Mouse (Mus musculus): ENCODE results near the gene Agtpbp1. TPM values are rescaled to one million over a fixed set of nuclear protein-coding genes. Genes with fewer than 3 reads are reported as not detected.
A peak's percentile ranks its signal among the peaks of the same experiment; 100 is the strongest.

Agtpbp1 gene
- polyA plus RNA-seq, 1 experiment from 2014 or later = 16.3 TPM

- Histone ChIP-seq H3K4me1 (no peaks in the 10 kb centered on the region), H3K9ac (no peak overlapping the region), H3K4me3 (replicated peaks) (no peak overlapping the region), H3K27ac (replicated peaks) (no peak overlapping the region), H3K36me3 (peaks cover 14% of the 10 kb centered on the region), H3K27me3 (no peaks in the 10 kb centered on the region), H3K4me2 (replicated peaks) (no peak overlapping the region), H3K9me3 (replicated peaks) (no peaks in the 10 kb centered on the region)
- WGBS = 66% methylated on average over 2 of the region's 2 CpGs
- no peak for ATAC-seq (ENCODE audit: insufficient number of reproducible peaks, low FRiP score, low TSS enrichment, low read depth)
Measured at GRCm38 (mm10) chr13:59531203-59531602, 53.8 kb downstream of the Agtpbp1 start.

GRCm38 (mm10) chr13:59530491-59530890, 54.5 kb downstream of the Agtpbp1 start:
- Histone ChIP-seq H3K4me1 (no peaks in the 10 kb centered on the region), H3K9ac (no peak overlapping the region), H3K27me3 (no peaks in the 10 kb centered on the region), H3K4me3 (replicated peaks) (no peak overlapping the region), H3K27ac (replicated peaks) (no peak overlapping the region), H3K36me3 (peaks cover 14% of the 10 kb centered on the region), H3K9me3 (replicated peaks) (no peaks in the 10 kb centered on the region), H3K4me2 (replicated peaks) (no peak overlapping the region)
- 93% methylated on average over 8 of the region's 8 CpGs for WGBS
- ATAC-seq (ENCODE audit: insufficient number of reproducible peaks, low FRiP score, low TSS enrichment, low read depth) = no peak

GRCm38 (mm10) chr13:59521271-59522064, 63.6 kb downstream of the Agtpbp1 start:
- WGBS = 69% methylated on average over 11 of the region's 11 CpGs
- H3K4me3 ChIP-seq (replicated peaks) = no peak overlapping the region
- no peaks in the 10 kb centered on the region for H3K9me3 ChIP-seq (replicated peaks)
- no peaks in the 10 kb centered on the region for H3K27me3 ChIP-seq
- H3K4me1 ChIP-seq = no peaks in the 10 kb centered on the region
- H3K4me2 ChIP-seq (replicated peaks) = no peak overlapping the region
- H3K27ac ChIP-seq (replicated peaks) = no peak overlapping the region
- no peak for ATAC-seq (ENCODE audit: insufficient number of reproducible peaks, low FRiP score, low TSS enrichment, low read depth)
- H3K9ac ChIP-seq = no peak overlapping the region
- H3K36me3 ChIP-seq = peaks cover 15% of the 10 kb centered on the region; the same call in 1 of the 2 replicates

GRCm38 (mm10) chr13:59520834-59521233, 64.2 kb downstream of the Agtpbp1 start:
- Histone ChIP-seq H3K4me1 (no peaks in the 10 kb centered on the region), H3K27ac (replicated peaks) (no peak overlapping the region), H3K4me2 (replicated peaks) (no peak overlapping the region), H3K27me3 (no peaks in the 10 kb centered on the region), H3K9me3 (replicated peaks) (no peaks in the 10 kb centered on the region), H3K36me3 (peaks cover 13% of the 10 kb centered on the region; the same call in 1 of the 2 replicates), H3K4me3 (replicated peaks) (no peak overlapping the region), H3K9ac (no peak overlapping the region)
- WGBS = 83% methylated on average over 2 of the region's 2 CpGs
- ATAC-seq (ENCODE audit: insufficient number of reproducible peaks, low FRiP score, low TSS enrichment, low read depth) = no peak

GRCm38 (mm10) chr13:59519479-59519878, 65.5 kb downstream of the Agtpbp1 start:
- Histone ChIP-seq H3K27me3 (no peaks in the 10 kb centered on the region), H3K4me2 (replicated peaks) (no peak overlapping the region), H3K9ac (no peak overlapping the region), H3K36me3 (peaks cover 12% of the 10 kb centered on the region; the same call in 1 of the 2 replicates), H3K4me1 (no peaks in the 10 kb centered on the region), H3K9me3 (replicated peaks) (no peaks in the 10 kb centered on the region), H3K27ac (replicated peaks) (no peak overlapping the region), H3K4me3 (replicated peaks) (no peak overlapping the region)
- WGBS = 78% methylated on average over 6 of the region's 6 CpGs
- ATAC-seq (ENCODE audit: insufficient number of reproducible peaks, low FRiP score, low TSS enrichment, low read depth) = no peak

GRCm38 (mm10) chr13:59518016-59518415, 67.0 kb downstream of the Agtpbp1 start:
- no peak for ATAC-seq (ENCODE audit: insufficient number of reproducible peaks, low FRiP score, low TSS enrichment, low read depth)
- H3K27me3 ChIP-seq = no peaks in the 10 kb centered on the region
- H3K4me2 ChIP-seq (replicated peaks) = no peak overlapping the region
- H3K9ac ChIP-seq = no peak overlapping the region
- no peaks in the 10 kb centered on the region for H3K4me1 ChIP-seq
- WGBS = 79% methylated on average over 4 of the region's 4 CpGs
- H3K4me3 ChIP-seq (replicated peaks) = no peak overlapping the region
- peaks cover 11% of the 10 kb centered on the region; the same call in 1 of the 2 replicates for H3K36me3 ChIP-seq
- H3K9me3 ChIP-seq (replicated peaks) = no peaks in the 10 kb centered on the region
- H3K27ac ChIP-seq (replicated peaks) = no peak overlapping the region

GRCm38 (mm10) chr13:59515074-59515473, 70.0 kb downstream of the Agtpbp1 start:
- Histone ChIP-seq H3K4me2 (replicated peaks) (no peak overlapping the region), H3K27ac (replicated peaks) (no peak overlapping the region), H3K4me1 (no peaks in the 10 kb centered on the region), H3K9ac (no peak overlapping the region), H3K27me3 (no peaks in the 10 kb centered on the region), H3K4me3 (replicated peaks) (no peak overlapping the region), H3K9me3 (replicated peaks) (no peaks in the 10 kb centered on the region), H3K36me3 (peaks cover 16% of the 10 kb centered on the region)
- WGBS = 24% methylated on average over 7 of the region's 7 CpGs
- no peak for ATAC-seq (ENCODE audit: insufficient number of reproducible peaks, low FRiP score, low TSS enrichment, low read depth)

GRCm38 (mm10) chr13:59509644-59510366, 75.2 kb downstream of the Agtpbp1 start:
- Histone ChIP-seq H3K4me1 (peaks cover 5% of the 10 kb centered on the region; the same call in 1 of the 2 replicates), H3K9ac (no peak overlapping the region), H3K4me2 (replicated peaks) (no peak overlapping the region), H3K9me3 (replicated peaks) (no peaks in the 10 kb centered on the region), H3K4me3 (replicated peaks) (no peak overlapping the region), H3K36me3 (peaks cover 14% of the 10 kb centered on the region), H3K27ac (replicated peaks) (peak overlapping the region; percentile 22; the same call in 1 of the 2 replicates), H3K27me3 (no peaks in the 10 kb centered on the region)
- ATAC-seq (ENCODE audit: insufficient number of reproducible peaks, low FRiP score, low TSS enrichment, low read depth) = peak; percentile 78
- 43% methylated on average over 10 of the region's 10 CpGs for WGBS

GRCm38 (mm10) chr13:59508584-59508983, 76.4 kb downstream of the Agtpbp1 start:
- ATAC-seq (ENCODE audit: insufficient number of reproducible peaks, low FRiP score, low TSS enrichment, low read depth) = no peak
- Histone ChIP-seq H3K9me3 (replicated peaks) (no peaks in the 10 kb centered on the region), H3K27ac (replicated peaks) (no peak overlapping the region), H3K36me3 (peaks cover 14% of the 10 kb centered on the region), H3K4me3 (replicated peaks) (no peak overlapping the region), H3K4me1 (peaks cover 5% of the 10 kb centered on the region; the same call in 1 of the 2 replicates), H3K9ac (no peak overlapping the region), H3K4me2 (replicated peaks) (no peak overlapping the region), H3K27me3 (no peaks in the 10 kb centered on the region)
- 59% methylated on average over 4 of the region's 4 CpGs for WGBS

- H3K4me3 ChIP-seq (replicated peaks) = no peak overlapping the region
- peaks cover 5% of the 10 kb centered on the region; the same call in 1 of the 2 replicates for H3K4me1 ChIP-seq
- H3K9me3 ChIP-seq (replicated peaks) = no peaks in the 10 kb centered on the region
- WGBS = 71% methylated on average over 1 of the region's 1 CpGs
- no peak overlapping the region for H3K9ac ChIP-seq
- ATAC-seq (ENCODE audit: insufficient number of reproducible peaks, low FRiP score, low TSS enrichment, low read depth) = no peak
- H3K27ac ChIP-seq (replicated peaks) = no peak overlapping the region
- H3K36me3 ChIP-seq = peaks cover 8% of the 10 kb centered on the region; the same call in 1 of the 2 replicates
- H3K27me3 ChIP-seq = no peaks in the 10 kb centered on the region
- no peak overlapping the region for H3K4me2 ChIP-seq (replicated peaks)
Measured at GRCm38 (mm10) chr13:59506450-59506849, 78.6 kb downstream of the Agtpbp1 start.

- WGBS = 61% methylated on average over 4 of the region's 4 CpGs
- Histone ChIP-seq H3K4me2 (replicated peaks) (no peak overlapping the region), H3K4me3 (replicated peaks) (no peak overlapping the region), H3K4me1 (peaks cover 5% of the 10 kb centered on the region; the same call in 1 of the 2 replicates), H3K27ac (replicated peaks) (no peak overlapping the region), H3K9me3 (replicated peaks) (no peaks in the 10 kb centered on the region), H3K36me3 (peaks cover 14% of the 10 kb centered on the region; the same call in 1 of the 2 replicates), H3K27me3 (no peaks in the 10 kb centered on the region), H3K9ac (no peak overlapping the region)
- no peak; the same call in 1 of the 2 replicates for ATAC-seq (ENCODE audit: insufficient number of reproducible peaks, low FRiP score, low TSS enrichment, low read depth)
Measured at GRCm38 (mm10) chr13:59505867-59506266, 79.2 kb downstream of the Agtpbp1 start.
